Mouse (Mus musculus) liver, postnatal 0 days (tissue): ENCODE data around the gene Kpna1. TPM values are rescaled to one million over a fixed set of nuclear protein-coding genes. Genes with fewer than 3 reads are reported as not detected.

Experiments
- ATAC-seq: fragments of 200-750 bp; cut with Nextera tagmentation; 2 replicates; pipeline ENCODE4 v1.8.0; 2017; ENCODE audit warnings: mild to moderate bottlenecking, moderate library complexity
- DNase-seq: peaks from one replicate; pipeline ENCODE4 v3.0.0-alpha.2; 2016
- H3K27ac ChIP-seq: fragments of 300-500 bp; sonication (generic); 2 replicates; pipeline ENCODE4 v1.5.1; 2014; ENCODE audit warnings: antibody characterized with exemption, moderate library complexity, mild to moderate bottlenecking, low read depth
- H3K27me3 ChIP-seq: fragments of 300-500 bp; sonication (generic); 2 replicates; pipeline ENCODE4 v1.6.1; 2014; ENCODE audit warnings: low read length, control low read depth, mixed read lengths; ENCODE audit not compliant: insufficient read depth
- H3K36me3 ChIP-seq: fragments of 300-500 bp; sonication (generic); replicated peaks from 2 replicates; pipeline ENCODE4 v1.6.1; 2014; ENCODE audit warnings: mild to moderate bottlenecking, control low read depth, low read length, moderate library complexity, mixed read lengths; ENCODE audit not compliant: insufficient read depth
- H3K4me1 ChIP-seq: fragments of 300-500 bp; sonication (generic); 2 replicates; pipeline ENCODE4 v1.6.1; 2014; ENCODE audit warnings: antibody characterized with exemption, mild to moderate bottlenecking, control low read depth; ENCODE audit not compliant: insufficient read depth
- H3K4me2 ChIP-seq: fragments of 300-500 bp; sonication (generic); 2 replicates; pipeline ENCODE4 v1.6.1; 2014; ENCODE audit warnings: low read depth, mild to moderate bottlenecking, low read length, moderate library complexity, mixed read lengths
- H3K4me3 ChIP-seq: fragments of 300-500 bp; sonication (generic); 2 replicates; pipeline ENCODE4 v1.5.1; 2014; ENCODE audit warnings: low read depth, low read length
- H3K9ac ChIP-seq: fragments of 300-500 bp; sonication (generic); replicated peaks from 2 replicates; pipeline ENCODE4 v1.6.1; 2014; ENCODE audit warnings: mild to moderate bottlenecking, moderate library complexity
- H3K9me3 ChIP-seq: fragments of 300-500 bp; sonication (generic); 2 replicates; pipeline ENCODE4 v1.6.1; 2016; ENCODE audit warnings: mild to moderate bottlenecking, control low read depth, low read length, mixed read lengths
- CTCF ChIP-seq: sonication (generic); IDR thresholded peaks from 2 replicates; pipeline ENCODE4 v1.5.1; 2016; ENCODE audit warnings: antibody characterized with exemption, low read depth
- EP300 ChIP-seq: IDR thresholded peaks from 2 replicates; pipeline ENCODE4 v1.6.1; 2016; ENCODE audit warnings: antibody characterized with exemption, low read depth, mild to moderate bottlenecking
- WGBS: fragments of 180-500 bp; shearing (Covaris S2); extraction: QIAGEN DNeasy Blood & Tissue Kit; methylation state at CpG from one replicate; pipeline ENCODE4 v1.1.7; 2014; ENCODE audit not compliant: insufficient replicate concordance; 5-methylcytosine and 5-hydroxymethylcytosine counted together
- polyA plus RNA-seq: library from polyadenylated mRNA; unstranded; fragments of >200 nt; fragmentation: Nextera tagmentation; extraction: Ambion mirVana; gene quantifications from 2 replicates; pipeline ENCODE4 v1.2.1, GENCODE M21; 2015

The Kpna1 gene
- polyA plus RNA-seq, 1 experiment from 2014 or later: 17.6 TPM

DNA sequence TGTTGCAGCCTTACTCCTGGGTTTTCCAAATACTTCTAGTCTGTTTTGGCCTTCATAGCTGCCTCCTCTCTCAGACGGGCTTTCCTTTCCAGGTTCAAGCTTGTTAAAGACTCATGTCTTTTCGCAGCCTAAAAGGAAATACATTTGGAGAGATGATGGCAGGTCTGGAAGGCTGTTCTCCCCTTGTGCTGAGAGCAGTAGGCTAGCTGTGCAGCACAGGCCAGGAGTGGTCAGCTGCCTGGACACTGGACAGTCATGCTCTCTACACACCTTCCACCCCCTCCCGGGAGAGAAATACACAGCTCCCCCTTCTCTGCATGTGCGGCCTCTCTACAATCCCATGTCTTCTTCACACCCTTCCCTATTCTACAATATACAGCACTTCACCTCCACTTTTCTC lies 65.4 kb downstream of the Kpna1 start:
- Histone ChIP-seq H3K4me2 (no peak overlapping the region), H3K27me3 (no peaks in the 10 kb centered on the region), H3K9ac (no peak overlapping the region), H3K4me3 (no peak overlapping the region), H3K4me1 (peaks cover 4% of the 10 kb centered on the region; the same call in 1 of the 2 replicates), H3K36me3 (peaks cover 40% of the 10 kb centered on the region), H3K9me3 (no peaks in the 10 kb centered on the region), H3K27ac (no peak overlapping the region)
- DNase-seq (no peak), ATAC-seq (no peak)
- TF ChIP-seq EP300: no peak
- no peak for TF ChIP-seq CTCF
- 80% methylated on average over 4 of the region's 4 CpGs for WGBS

DNA sequence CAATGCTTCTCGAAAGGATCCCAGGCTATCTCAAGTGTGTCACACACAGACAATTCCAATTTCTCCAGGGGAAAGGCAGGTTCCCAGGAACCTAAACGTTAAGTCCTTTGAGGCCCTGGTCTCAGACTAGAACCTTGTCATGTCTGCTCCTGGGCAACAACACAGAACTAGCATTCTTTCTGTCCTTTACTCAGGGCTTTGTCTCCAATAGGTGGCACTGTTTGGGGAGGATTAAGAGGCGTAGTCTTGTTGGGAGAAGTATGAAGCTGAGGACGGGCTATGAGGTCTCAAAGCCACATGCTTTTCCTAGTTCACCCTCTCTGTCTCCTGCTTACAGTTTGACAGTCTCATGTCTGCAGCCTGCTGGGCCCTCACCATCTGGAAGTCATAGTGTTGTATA lies 69.0 kb downstream of the Kpna1 start:
- no peak overlapping the region for H3K4me2 ChIP-seq
- no peak overlapping the region for H3K27ac ChIP-seq
- peaks cover 72% of the 10 kb centered on the region for H3K36me3 ChIP-seq
- no peaks in the 10 kb centered on the region; the same call in 1 of the 2 replicates for H3K4me1 ChIP-seq
- no peaks in the 10 kb centered on the region for H3K27me3 ChIP-seq
- WGBS: 84% methylated on average over 4 of the region's 4 CpGs
- H3K9ac ChIP-seq: no peak overlapping the region
- TF ChIP-seq EP300 (no peak), CTCF (peak; percentile 29; the same call in 1 of the 2 replicates)
- H3K4me3 ChIP-seq: no peak overlapping the region
- DNase-seq (no peak), ATAC-seq (no peak)
- no peaks in the 10 kb centered on the region for H3K9me3 ChIP-seq

GRCm38 (mm10) chr16:36051491-36051890 lies 72.9 kb downstream of the Kpna1 start:
- no peak for TF ChIP-seq EP300
- TF ChIP-seq CTCF: no peak
- Histone ChIP-seq H3K4me3 (no peak overlapping the region), H3K9ac (no peak overlapping the region), H3K4me2 (no peak overlapping the region), H3K36me3 (peaks cover 61% of the 10 kb centered on the region), H3K27me3 (no peaks in the 10 kb centered on the region), H3K9me3 (no peaks in the 10 kb centered on the region), H3K4me1 (no peaks in the 10 kb centered on the region), H3K27ac (no peak overlapping the region)
- 82% methylated on average over 6 of the region's 6 CpGs for WGBS
- DNase-seq (no peak), ATAC-seq (no peak)

DNA sequence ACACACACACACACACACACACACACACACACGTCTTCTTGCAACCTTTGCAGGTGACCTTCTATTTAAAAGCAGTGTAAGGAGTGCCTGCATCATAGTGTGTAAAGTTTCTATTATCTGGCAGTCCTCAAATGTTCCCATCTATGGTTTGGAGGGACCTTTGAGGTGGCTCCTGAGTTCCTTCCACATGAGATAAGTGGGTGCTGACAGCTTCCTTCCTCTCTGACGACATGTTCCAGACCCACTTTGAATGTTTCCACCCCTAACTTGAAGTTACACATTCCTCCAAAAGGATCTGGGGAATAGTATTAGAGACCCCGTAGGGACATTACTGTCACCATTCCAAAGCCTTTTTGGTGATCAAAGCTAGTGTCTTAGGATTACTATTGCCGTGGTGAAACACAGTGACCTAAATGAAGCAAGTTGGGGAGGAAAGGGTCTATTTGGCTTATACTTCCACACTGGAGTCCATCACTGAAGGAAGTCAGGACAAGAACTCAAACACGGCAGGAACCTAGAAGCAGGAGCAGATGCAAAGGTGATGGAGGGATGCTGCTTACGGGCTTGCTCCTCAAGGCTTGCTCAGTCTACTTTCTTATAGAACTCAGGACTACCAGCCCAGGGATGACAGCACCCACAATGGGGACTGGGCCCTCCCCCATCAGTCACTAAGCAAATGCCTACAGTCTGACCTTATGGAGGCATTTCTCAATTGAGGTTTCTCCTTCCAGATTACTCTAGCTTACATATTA lies 75.2 kb downstream of the Kpna1 start:
- Histone ChIP-seq H3K27me3 (no peaks in the 10 kb centered on the region), H3K9ac (no peak overlapping the region), H3K4me2 (no peak overlapping the region), H3K4me1 (no peaks in the 10 kb centered on the region), H3K27ac (no peak overlapping the region), H3K36me3 (peaks cover 49% of the 10 kb centered on the region), H3K4me3 (no peak overlapping the region), H3K9me3 (no peaks in the 10 kb centered on the region)
- WGBS: 70% methylated on average over 6 of the region's 6 CpGs
- DNase-seq (no peak), ATAC-seq (no peak)
- TF ChIP-seq CTCF (no peak), EP300 (no peak)

- ATAC-seq: no peak
- no peak for TF ChIP-seq EP300
- no peak for TF ChIP-seq CTCF
- peaks cover 36% of the 10 kb centered on the region for H3K36me3 ChIP-seq
These were observed 76.4 kb downstream of the Kpna1 start for GRCm38 (mm10) chr16:36054920-36055319.

GRCm38 (mm10) chr16:36056416-36056815 lies 77.9 kb downstream of the Kpna1 start:
- H3K9ac ChIP-seq: no peak overlapping the region
- no peak overlapping the region for H3K27ac ChIP-seq
- H3K27me3 ChIP-seq: no peaks in the 10 kb centered on the region
- H3K36me3 ChIP-seq: peaks cover 24% of the 10 kb centered on the region
- TF ChIP-seq EP300 (no peak), CTCF (no peak)
- H3K4me3 ChIP-seq: no peak overlapping the region
- H3K4me2 ChIP-seq: no peak overlapping the region
- WGBS: 86% methylated on average over 11 of the region's 11 CpGs
- H3K4me1 ChIP-seq: no peaks in the 10 kb centered on the region
- ATAC-seq (no peak), DNase-seq (no peak)
- H3K9me3 ChIP-seq: no peaks in the 10 kb centered on the region

More at GRCm38 (mm10) chr16:36054920-36055319, 76.4 kb downstream of the Kpna1 start:
- Histone ChIP-seq H3K27me3 (no peaks in the 10 kb centered on the region), H3K4me1 (no peaks in the 10 kb centered on the region), H3K27ac (no peak overlapping the region), H3K9ac (no peak overlapping the region), H3K4me2 (no peak overlapping the region), H3K4me3 (no peak overlapping the region), H3K9me3 (no peaks in the 10 kb centered on the region)
- no peak for DNase-seq
- WGBS: 92% methylated on average over 8 of the region's 8 CpGs
